Comparison of ENCODE assay signal across 27 mouse cellular contexts in the genomic region with DNA sequence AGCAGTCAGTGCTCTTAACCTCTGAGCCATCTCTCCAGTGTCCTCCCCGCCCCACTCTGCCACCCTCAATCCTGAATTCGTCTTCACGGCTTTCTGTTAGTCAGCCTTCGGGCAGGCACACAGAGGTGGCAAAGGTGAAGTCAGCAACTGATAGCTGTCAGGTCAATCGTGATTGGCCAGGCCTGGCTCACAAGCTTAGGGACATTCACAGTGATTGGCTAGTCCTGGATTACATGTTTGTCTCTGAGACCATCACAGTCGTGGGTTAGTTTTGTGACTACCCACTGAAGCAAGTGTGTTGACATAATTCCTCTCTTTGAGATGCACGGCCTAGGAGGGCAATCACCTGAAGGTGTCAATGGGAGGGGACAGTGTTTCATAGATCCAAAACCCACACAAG. TPM values are rescaled to one million over a fixed set of nuclear protein-coding genes. Genes with fewer than 3 reads are reported as not detected.
"Had no signal": no experiment of that assay in that cellular context is flagged by ENCODE, and none has a peak within 500 bp of the region (broad histone marks: within the 10 kb centered on the region; RNA-seq: fewer than 3 reads in every experiment).

No protein-coding gene starts in this region.

- H3K4me1 ChIP-seq: neural tube, embryonic 12.5 days had no signal

- H3K4me3 ChIP-seq: layer of hippocampus, adult 2 months; left cerebral cortex, adult 2 months; liver, embryonic 13.5 days; megakaryocyte, embryonic 14.5 days; neural tube, embryonic 12.5 days had no signal

- H3K9ac ChIP-seq: liver, embryonic 13.5 days; neural tube, embryonic 12.5 days had no signal

- DNase-seq: kidney, adult 2 months; kidney, postnatal 25 days; layer of hippocampus, adult 9-11 months; layer of hippocampus, postnatal 36 days; liver, embryonic 13.5 days; lung, adult 2 months; lung, postnatal 14 days; lung, postnatal 4 days; midbrain, embryonic 14.5 days; thymus, adult 2 months; thymus, postnatal 14 days had no signal

- H3K9me3 ChIP-seq: liver, embryonic 13.5 days; megakaryocyte, embryonic 14.5 days; neural tube, embryonic 12.5 days had no signal

- H3K27ac ChIP-seq: kidney, postnatal 0 days; layer of hippocampus, adult 2 months; left cerebral cortex, adult 2 months; liver, embryonic 13.5 days; neural tube, embryonic 12.5 days; stomach, postnatal 0 days had no signal

- H3K27me3 ChIP-seq: liver, embryonic 13.5 days; megakaryocyte, embryonic 14.5 days; neural tube, embryonic 12.5 days had no signal

RNA-seq across cellular contexts. Expression of gene Tubb3, which starts 42.1 kb away (rescaled TPM):
- total RNA-seq: liver, adult 2 months; neutrophil, adult 5-6 weeks had no signal
- polyA plus RNA-seq: liver, adult 2 months had no signal

RNA-seq across cellular contexts. Expression of gene Mc1r, which starts 46.4 kb away (rescaled TPM):
- total RNA-seq: layer of hippocampus, adult 2 months; layer of hippocampus, postnatal 36 days; left cerebral cortex, postnatal 10 days; liver, adult 2 months; neutrophil, adult 5-6 weeks had no signal
- polyA plus RNA-seq: kidney, adult 2 months; kidney, embryonic 14.5 days; kidney, postnatal 0 days; large intestine, adult 2 months; limb, embryonic 11.5 days; liver, adult 2 months; liver, embryonic 13.5 days; liver, embryonic 16.5 days; lung, adult 2 months; lung, embryonic 16.5 days; small intestine, adult 2 months; spleen, adult 2 months; stomach, postnatal 0 days had no signal
